Mouse (Mus musculus) intestine, embryonic 16.5 days (tissue): ENCODE measurements at regions not wholly inside any gene's neighbourhood (a gene's known extent, or its start where the extent isn't known, plus 50 kb on each side); places are given as distances from the start of the nearest gene placed in this dataset.

Source experiments
- ATAC-seq: fragments of 200-750 bp; cut with Nextera tagmentation; 2 replicates; pipeline ENCODE4 v1.8.0; 2017; ENCODE audit warnings: moderate TSS enrichment, moderate library complexity
- H3K27ac ChIP-seq: fragments of 300-500 bp; sonication (generic); 2 replicates; pipeline ENCODE4 v1.5.1; 2014; ENCODE audit warnings: mild to moderate bottlenecking, low read length
- H3K27me3 ChIP-seq: fragments of 300-500 bp; sonication (generic); replicated peaks from 2 replicates; pipeline ENCODE4 v1.6.1; 2014; ENCODE audit warnings: low read length, control low read depth, mixed read lengths; ENCODE audit not compliant: control insufficient read depth, insufficient read depth
- H3K36me3 ChIP-seq: fragments of 300-500 bp; sonication (generic); 2 replicates; pipeline ENCODE4 v1.6.1; 2014; ENCODE audit warnings: low read length, control low read depth; ENCODE audit not compliant: control insufficient read depth, insufficient read depth
- H3K4me1 ChIP-seq: fragments of 300-500 bp; sonication (generic); 2 replicates; pipeline ENCODE4 v1.6.1; 2014; ENCODE audit warnings: low read length, control low read depth, mixed read lengths; ENCODE audit not compliant: control insufficient read depth, insufficient read depth
- H3K4me2 ChIP-seq: fragments of 300-500 bp; sonication (generic); 2 replicates; pipeline ENCODE4 v1.6.1; 2014; ENCODE audit warnings: low read depth, low read length, control low read depth
- H3K4me3 ChIP-seq: fragments of 300-500 bp; sonication (generic); 2 replicates; pipeline ENCODE4 v1.5.1; 2014; ENCODE audit warnings: mild to moderate bottlenecking, low read length
- H3K9ac ChIP-seq: fragments of 300-500 bp; sonication (generic); 2 replicates; pipeline ENCODE4 v1.6.1; 2014; ENCODE audit warnings: low read depth, low read length
- H3K9me3 ChIP-seq: fragments of 300-500 bp; sonication (generic); 2 replicates; pipeline ENCODE4 v1.6.1; 2016; ENCODE audit warnings: low read length, control low read depth; ENCODE audit not compliant: control insufficient read depth
- WGBS: fragments of 180-500 bp; shearing (Covaris S2); extraction: QIAGEN DNeasy Blood & Tissue Kit; methylation state at CpG from one replicate; pipeline ENCODE4 v1.1.7; 2014; 5-methylcytosine and 5-hydroxymethylcytosine counted together

DNA sequence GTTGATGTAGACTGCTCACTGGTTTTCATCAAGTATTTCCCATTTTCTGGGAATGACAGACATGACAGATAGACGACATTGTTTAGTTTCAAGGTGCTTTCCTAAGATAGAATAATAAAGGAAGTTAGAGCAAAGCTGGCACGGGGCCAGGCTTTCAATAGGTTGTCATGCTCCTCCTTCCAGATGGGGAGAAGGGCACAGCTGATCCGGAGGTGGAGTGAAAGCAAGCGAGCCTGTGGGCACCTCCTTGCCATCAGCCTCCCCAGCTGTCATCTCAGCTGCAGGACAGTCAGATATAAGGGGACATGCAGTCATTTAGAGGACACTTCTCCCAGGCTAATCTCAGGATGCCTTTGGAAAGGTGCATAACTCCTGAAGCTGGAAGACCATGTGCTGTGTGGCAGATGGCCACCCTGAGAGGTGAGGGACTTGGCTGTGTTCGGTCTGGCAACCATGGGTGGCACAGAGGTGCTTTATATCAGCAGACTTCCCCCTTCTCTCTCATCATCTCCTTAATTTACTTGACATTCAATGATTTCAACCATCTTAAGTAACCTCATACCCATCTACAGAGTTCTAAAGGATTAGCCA lies 318.6 kb downstream of the Epm2a start:
- Histone ChIP-seq H3K27me3 (no peaks in the 10 kb centered on the region), H3K4me2 (no peak overlapping the region), H3K4me3 (no peak overlapping the region), H3K36me3 (no peaks in the 10 kb centered on the region), H3K4me1 (no peaks in the 10 kb centered on the region), H3K9ac (no peak overlapping the region), H3K27ac (no peak overlapping the region), H3K9me3 (no peaks in the 10 kb centered on the region)
- ATAC-seq: no peak
- WGBS: 62% methylated on average over 5 of the region's 5 CpGs

DNA sequence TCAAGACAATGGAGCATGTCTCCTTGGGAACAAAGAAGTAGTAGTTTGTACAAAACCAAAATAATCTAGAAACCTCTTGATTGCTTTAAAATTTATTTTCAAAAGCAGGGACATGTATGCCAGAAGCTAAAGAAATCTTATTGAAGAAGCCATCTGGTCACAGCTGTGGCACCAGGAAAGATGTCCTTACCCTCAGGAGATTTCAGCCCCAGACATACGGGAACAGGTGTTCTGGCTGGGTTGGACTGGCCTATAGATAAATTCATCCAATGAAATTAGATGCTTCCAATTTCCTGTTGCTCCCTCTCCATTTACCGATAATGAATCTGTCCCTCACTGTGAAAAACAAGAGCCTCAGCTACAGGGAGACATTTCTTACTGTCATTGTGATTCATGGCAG lies 366.5 kb downstream of the Epm2a start:
- Histone ChIP-seq H3K36me3 (no peaks in the 10 kb centered on the region), H3K4me2 (no peak overlapping the region), H3K9ac (no peak overlapping the region), H3K9me3 (no peaks in the 10 kb centered on the region), H3K27me3 (no peaks in the 10 kb centered on the region), H3K4me3 (no peak overlapping the region), H3K27ac (no peak overlapping the region), H3K4me1 (no peaks in the 10 kb centered on the region)
- 72% methylated on average over 2 of the region's 2 CpGs for WGBS
- no peak for ATAC-seq

DNA sequence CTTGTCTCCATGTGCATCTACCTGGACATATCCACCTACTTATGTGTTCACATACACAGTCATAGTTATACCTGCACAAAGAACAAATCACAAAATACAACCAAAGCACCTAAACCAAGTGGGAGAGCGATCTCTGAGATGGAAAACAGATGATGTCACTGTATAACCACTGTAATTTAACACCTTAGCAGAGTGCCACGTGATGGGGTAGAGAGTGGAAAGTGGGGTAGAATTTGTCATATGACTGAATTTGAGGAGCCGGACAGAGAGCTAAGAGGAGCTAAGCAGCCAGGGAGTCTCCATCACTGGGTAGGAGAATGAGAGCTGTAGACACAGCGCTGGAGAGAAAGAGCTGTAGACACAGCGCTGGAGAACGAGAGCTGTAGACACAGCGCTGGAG lies 381.6 kb downstream of the Epm2a start:
- H3K4me3 ChIP-seq: no peak overlapping the region
- no peaks in the 10 kb centered on the region for H3K27me3 ChIP-seq
- H3K9me3 ChIP-seq: no peaks in the 10 kb centered on the region
- H3K4me1 ChIP-seq: no peaks in the 10 kb centered on the region
- no peaks in the 10 kb centered on the region for H3K36me3 ChIP-seq
- no peak overlapping the region for H3K9ac ChIP-seq
- no peak for ATAC-seq
- WGBS: 77% methylated on average over 7 of the region's 7 CpGs
- H3K27ac ChIP-seq: no peak overlapping the region
- no peak overlapping the region for H3K4me2 ChIP-seq

DNA sequence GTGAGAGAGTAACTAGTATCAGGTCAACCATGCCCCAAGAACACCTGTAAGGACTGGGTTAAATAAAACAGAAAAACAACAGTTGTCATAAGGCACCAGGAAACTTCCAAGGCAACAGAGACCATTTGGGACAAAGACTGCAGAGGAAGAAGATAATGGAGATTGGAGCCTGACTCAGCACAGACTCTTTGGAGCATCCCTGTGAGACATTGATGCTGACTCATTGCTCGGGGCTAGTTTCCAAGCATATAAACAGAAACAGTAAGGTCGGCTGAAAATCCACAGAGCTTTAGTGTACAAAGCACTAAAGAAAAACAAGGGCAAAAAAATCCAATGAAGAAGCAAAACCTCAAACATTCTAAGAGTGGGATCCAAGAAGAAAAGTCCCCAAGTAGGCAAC lies 386.3 kb downstream of the Epm2a start:
- Histone ChIP-seq H3K9ac (no peak overlapping the region), H3K27ac (no peak overlapping the region), H3K4me3 (no peak overlapping the region), H3K27me3 (no peaks in the 10 kb centered on the region), H3K4me1 (no peaks in the 10 kb centered on the region), H3K9me3 (no peaks in the 10 kb centered on the region), H3K4me2 (no peak overlapping the region), H3K36me3 (no peaks in the 10 kb centered on the region)
- no peak for ATAC-seq
- WGBS: 74% methylated on average over 2 of the region's 2 CpGs

DNA sequence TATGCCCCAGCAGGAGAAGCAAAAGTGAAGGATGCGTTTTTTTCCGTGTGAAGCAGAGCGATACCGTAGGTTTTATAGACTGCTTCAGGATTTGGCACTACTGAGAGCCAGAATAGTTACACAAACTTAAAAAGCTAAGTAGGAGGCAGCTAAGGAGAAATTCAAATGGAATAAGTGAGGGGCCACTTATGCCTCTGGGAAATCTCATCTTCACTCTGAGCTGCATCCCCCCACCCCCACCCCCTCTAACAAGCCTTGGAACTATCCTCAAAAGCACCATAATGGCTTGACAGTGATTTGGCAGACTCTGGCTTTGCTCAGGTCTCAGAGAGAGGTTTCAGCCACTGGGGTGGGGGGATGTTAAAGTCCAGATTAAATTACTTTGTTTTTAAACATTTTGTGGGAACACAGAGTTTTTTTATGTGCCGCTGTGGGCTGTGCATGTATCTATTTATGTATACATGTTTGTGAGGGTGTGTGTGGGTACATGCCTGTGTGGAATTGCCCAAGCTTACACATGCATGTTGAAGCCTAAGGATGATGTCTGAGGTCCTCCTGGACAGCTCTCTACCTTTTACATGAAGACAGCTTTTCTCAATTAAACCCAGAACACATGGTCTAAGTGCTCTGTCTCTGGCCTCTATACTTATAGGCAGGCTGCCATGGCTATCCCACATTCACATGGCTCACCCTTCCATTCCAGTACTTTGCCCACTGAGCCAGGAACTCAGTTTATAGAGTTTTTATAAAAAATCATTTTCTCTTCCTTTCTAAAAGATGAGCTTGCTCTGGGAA lies 396.6 kb downstream of the Epm2a start:
- no peak overlapping the region for H3K4me2 ChIP-seq
- no peak overlapping the region for H3K4me3 ChIP-seq
- no peaks in the 10 kb centered on the region for H3K27me3 ChIP-seq
- no peaks in the 10 kb centered on the region for H3K36me3 ChIP-seq
- H3K9me3 ChIP-seq: no peaks in the 10 kb centered on the region
- ATAC-seq: 0 out of 2 replicates have a peak, but pooled peaks have one; percentile 23
- H3K4me1 ChIP-seq: no peaks in the 10 kb centered on the region
- no peak overlapping the region for H3K27ac ChIP-seq
- no peak overlapping the region for H3K9ac ChIP-seq
- WGBS: 62% methylated on average over 5 of the region's 5 CpGs

DNA sequence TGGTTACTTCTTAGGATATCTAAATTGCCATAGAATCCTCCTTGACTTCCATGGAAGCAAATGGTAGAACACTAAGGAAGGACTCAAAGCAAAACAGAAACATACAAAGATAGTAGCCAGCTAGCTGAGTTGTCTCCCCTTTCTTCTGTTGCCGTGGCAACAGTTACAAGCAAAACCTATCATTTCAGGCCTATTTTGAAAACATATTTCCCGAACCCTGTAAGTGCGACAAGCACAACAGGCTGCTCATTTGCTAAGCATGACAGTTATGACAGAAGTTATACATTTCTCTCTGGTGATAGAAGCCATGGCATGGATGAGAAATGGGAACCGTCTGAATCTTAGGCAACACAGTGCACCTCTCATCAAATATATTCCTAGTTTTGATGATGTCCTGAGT lies 402.4 kb downstream of the Epm2a start:
- H3K4me3 ChIP-seq: no peak overlapping the region
- no peak overlapping the region for H3K27ac ChIP-seq
- no peak overlapping the region for H3K9ac ChIP-seq
- no peaks in the 10 kb centered on the region for H3K9me3 ChIP-seq
- H3K27me3 ChIP-seq: no peaks in the 10 kb centered on the region
- H3K36me3 ChIP-seq: no peaks in the 10 kb centered on the region
- WGBS: 82% methylated on average over 4 of the region's 4 CpGs
- H3K4me2 ChIP-seq: no peak overlapping the region
- no peaks in the 10 kb centered on the region for H3K4me1 ChIP-seq
- no peak for ATAC-seq

DNA sequence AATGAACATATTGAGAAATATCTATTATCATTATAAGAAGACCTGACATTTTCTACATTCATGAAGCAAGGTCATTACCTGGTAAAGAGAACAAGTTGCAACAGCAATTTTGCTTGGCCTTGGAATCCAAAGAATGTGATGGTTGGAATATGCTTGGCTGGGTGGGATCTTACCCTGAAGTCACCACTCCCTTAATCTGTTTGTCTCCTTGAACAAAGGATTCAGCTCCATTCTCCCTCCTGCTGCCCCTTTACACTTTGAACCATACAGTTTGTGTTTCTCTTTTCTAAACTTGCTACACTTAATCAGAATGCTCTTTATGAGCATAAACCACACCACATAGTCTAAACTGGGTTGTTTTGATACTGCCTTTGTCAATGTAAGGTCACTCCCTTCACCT lies 403.8 kb downstream of the Epm2a start:
- Histone ChIP-seq H3K36me3 (no peaks in the 10 kb centered on the region), H3K27ac (no peak overlapping the region), H3K4me1 (no peaks in the 10 kb centered on the region), H3K4me2 (no peak overlapping the region), H3K27me3 (no peaks in the 10 kb centered on the region), H3K4me3 (no peak overlapping the region), H3K9me3 (no peaks in the 10 kb centered on the region), H3K9ac (no peak overlapping the region)
- ATAC-seq: no peak

DNA sequence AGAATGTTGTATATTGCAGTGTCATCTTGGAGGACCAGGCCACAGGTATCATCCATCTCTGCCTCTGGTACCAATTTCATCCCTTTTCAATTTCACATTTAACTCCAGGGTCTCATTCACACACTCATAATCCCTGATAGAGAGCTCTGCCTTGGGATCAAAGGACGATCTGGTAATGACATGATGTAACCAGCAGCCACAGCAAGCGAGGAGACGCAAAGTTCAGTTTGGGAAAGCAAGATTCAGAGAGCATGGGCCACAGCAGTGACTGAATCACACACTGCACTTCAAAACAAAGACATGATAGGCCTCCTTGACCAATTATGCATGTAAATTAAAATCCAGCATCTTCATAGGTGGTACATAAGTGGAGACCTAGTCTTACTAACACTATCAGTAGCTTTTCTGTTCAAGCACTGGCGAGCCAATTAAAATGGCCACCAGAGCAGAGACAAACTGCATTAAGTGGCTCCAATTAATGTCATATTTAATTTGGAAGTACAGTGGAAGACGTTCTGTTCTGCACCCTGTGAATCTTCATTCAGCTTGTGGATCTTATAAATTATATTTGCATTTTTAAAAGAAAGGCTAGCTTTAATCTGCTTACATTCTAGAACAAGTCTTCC lies 412.0 kb downstream of the Epm2a start:
- no peaks in the 10 kb centered on the region for H3K36me3 ChIP-seq
- no peak overlapping the region for H3K9ac ChIP-seq
- 78% methylated on average over 5 of the region's 5 CpGs for WGBS
- no peaks in the 10 kb centered on the region for H3K4me1 ChIP-seq
- no peak for ATAC-seq
- no peak overlapping the region for H3K4me2 ChIP-seq
- H3K27ac ChIP-seq: no peak overlapping the region
- no peaks in the 10 kb centered on the region for H3K27me3 ChIP-seq
- no peaks in the 10 kb centered on the region for H3K9me3 ChIP-seq
- H3K4me3 ChIP-seq: no peak overlapping the region

DNA sequence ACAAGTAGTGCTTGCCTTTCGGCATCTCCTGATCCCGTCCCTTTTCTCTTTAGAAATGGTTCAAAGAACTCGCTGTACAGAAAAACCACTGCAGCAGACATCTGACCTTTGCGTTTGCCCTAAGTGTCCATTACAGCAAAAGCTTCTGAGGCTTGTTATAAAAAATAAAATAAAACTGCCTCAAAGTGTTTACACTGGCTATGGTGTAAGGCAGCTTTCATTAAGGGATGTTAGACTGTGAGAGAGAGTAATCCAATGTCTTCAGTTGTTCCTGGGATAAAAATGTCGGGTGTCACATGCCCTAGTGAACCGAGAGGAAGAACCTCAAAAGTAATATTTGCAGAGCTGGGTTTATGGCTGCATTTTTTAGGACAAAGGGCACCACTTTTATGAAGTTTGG lies 434.7 kb downstream of the Epm2a start:
- H3K4me2 ChIP-seq: no peak overlapping the region

More for the DNA sequence above, 434.7 kb downstream of the Epm2a start:
- no peaks in the 10 kb centered on the region for H3K27me3 ChIP-seq
- no peaks in the 10 kb centered on the region for H3K9me3 ChIP-seq
- H3K4me3 ChIP-seq: no peak overlapping the region
- no peak for ATAC-seq
- 66% methylated on average over 6 of the region's 6 CpGs for WGBS
- H3K4me1 ChIP-seq: no peaks in the 10 kb centered on the region
- no peaks in the 10 kb centered on the region for H3K36me3 ChIP-seq
- H3K9ac ChIP-seq: no peak overlapping the region
- no peak overlapping the region for H3K27ac ChIP-seq
